Mouse (Mus musculus) megakaryocyte, embryonic 14.5 days (primary cell): ENCODE results near the gene Kiss1.

Source experiments
- FLI1 ChIP-seq: IDR thresholded peaks from 2 replicates; pipeline ENCODE4 v1.6.1; 2012; ENCODE audit warnings: low read length, inconsistent platforms, mixed read lengths
- GATA1 ChIP-seq: IDR thresholded peaks from 3 replicates; pipeline ENCODE4 v1.6.1; 2012; ENCODE audit warnings: mixed read lengths, low read length, inconsistent platforms, borderline replicate concordance

DNA sequence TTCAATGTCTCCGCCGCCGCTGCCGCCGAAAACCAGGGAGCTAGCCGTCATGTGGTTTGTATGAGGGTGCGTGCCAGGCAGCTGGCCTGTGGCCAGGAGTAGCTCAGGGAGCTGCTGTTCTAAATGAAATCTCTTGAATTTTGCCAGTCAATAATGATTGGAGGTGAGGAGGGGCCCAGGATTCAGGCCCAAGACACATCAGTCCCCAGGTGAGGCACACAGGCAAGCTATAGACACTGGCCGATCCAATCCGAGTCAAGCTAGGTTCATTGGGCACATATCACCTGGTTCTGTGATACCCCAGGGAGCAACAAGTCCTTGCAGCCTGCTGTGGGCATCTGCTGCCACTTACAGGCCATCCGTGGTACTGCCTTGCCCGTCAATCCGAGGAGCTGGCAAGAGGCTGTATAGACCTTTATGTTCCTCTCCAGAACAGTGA lies 31.7 kb downstream of the Kiss1 start:
- TF ChIP-seq GATA1: no peak
- no peak for TF ChIP-seq FLI1
